Mouse (Mus musculus) cerebellum, postnatal 10 days (tissue): ENCODE measurements at regions not wholly inside any gene's neighbourhood (a gene's known extent, or its start where the extent isn't known, plus 50 kb on each side); places are given as distances from the start of the nearest gene placed in this dataset.
A peak's percentile ranks its signal among the peaks of the same experiment; 100 is the strongest.

Experiments used
- DNase-seq, 2 experiments: peaks; one replicate each; pipeline ENCODE4 v3.0.0; 2021; ENCODE audit warnings: mixed read lengths in 2 of 2

GRCm38 (mm10) chr2:148292442-148292841 lies 102.7 kb upstream of the Sstr4 start:
- no peak for DNase-seq

GRCm38 (mm10) chr2:148292895-148293294 lies 102.2 kb upstream of the Sstr4 start:
- no peak for DNase-seq

GRCm38 (mm10) chr2:148300879-148301278 lies 94.3 kb upstream of the Sstr4 start:
- no peak for DNase-seq

GRCm38 (mm10) chr2:148312255-148312654 lies 82.9 kb upstream of the Sstr4 start:
- DNase-seq = no peak

GRCm38 (mm10) chr2:148320896-148321295 lies 74.2 kb upstream of the Sstr4 start:
- no peak for DNase-seq

GRCm38 (mm10) chr2:148325362-148325761 lies 69.8 kb upstream of the Sstr4 start:
- DNase-seq = no peak

- no peak for DNase-seq
Observed at GRCm38 (mm10) chr2:148325854-148326387, 69.2 kb upstream of the Sstr4 start.

GRCm38 (mm10) chr2:148326414-148326813 lies 68.7 kb upstream of the Sstr4 start:
- DNase-seq = no peak

- DNase-seq = no peak
Observed at GRCm38 (mm10) chr2:148327552-148327951, 67.6 kb upstream of the Sstr4 start.

GRCm38 (mm10) chr2:148330368-148330767 lies 64.8 kb upstream of the Sstr4 start:
- DNase-seq = no peak

GRCm38 (mm10) chr2:148334555-148334954 lies 60.6 kb upstream of the Sstr4 start:
- no peak for DNase-seq

GRCm38 (mm10) chr2:148336626-148337025 lies 58.5 kb upstream of the Sstr4 start:
- DNase-seq = no peak

GRCm38 (mm10) chr2:148338308-148338768 lies 56.8 kb upstream of the Sstr4 start:
- peak; percentile 4 to 13 for DNase-seq

GRCm38 (mm10) chr2:148338894-148339293 lies 56.2 kb upstream of the Sstr4 start:
- no peak for DNase-seq

GRCm38 (mm10) chr2:148344193-148344592 lies 51.0 kb upstream of the Sstr4 start:
- DNase-seq = no peak
